Comparison of ENCODE assay signal across 9 mouse cellular contexts in the genomic region with DNA sequence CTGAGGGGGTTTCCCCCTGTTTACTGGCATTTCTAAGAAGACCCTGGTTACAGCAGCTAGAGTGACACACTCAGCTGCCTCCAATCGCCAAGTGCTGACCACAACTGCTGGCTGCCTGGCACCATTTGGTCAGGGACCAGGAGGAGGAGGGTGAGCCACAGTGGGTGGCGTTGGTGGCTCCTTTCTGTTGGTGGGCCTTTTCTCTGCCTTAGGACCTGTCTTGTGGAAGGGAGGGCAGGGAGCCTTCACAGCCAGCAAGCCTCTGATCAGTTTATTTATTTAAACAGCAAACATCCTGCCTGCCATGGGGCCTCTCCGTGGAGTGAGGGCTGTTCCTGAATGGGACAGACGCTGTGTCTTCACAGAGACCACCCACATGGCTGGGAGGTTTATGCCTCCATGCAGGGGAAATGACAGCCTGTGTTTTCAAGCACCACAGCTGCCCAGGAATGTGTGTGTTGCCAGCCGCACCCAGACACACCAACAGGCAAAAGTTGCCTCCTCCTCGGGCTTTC.
DNase-seq lines count a peak whose midpoint lies in the region; ATAC-seq lines count a peak whose summit lies in the region.
"Had no signal": no experiment of that assay in that cellular context is flagged by ENCODE, and none has a peak within 500 bp of the region (broad histone marks: within the 10 kb centered on the region; RNA-seq: fewer than 3 reads in every experiment).

No protein-coding gene starts in this region.

- ATAC-seq in heart, embryonic 11.5 days (replicated peaks; ENCODE audit: insufficient number of reproducible peaks, low FRiP score, low TSS enrichment) = no peak
- ATAC-seq in hindbrain, embryonic 13.5 days (ENCODE audit: low FRiP score) = peak; percentile 49; the same call in 1 of the 2 replicates
- no peak for ATAC-seq in midbrain, embryonic 14.5 days (ENCODE audit: low FRiP score, low TSS enrichment)

- WGBS in heart, embryonic 11.5 days (ENCODE audit: insufficient replicate concordance) = 5% methylated on average over 6 of the region's 6 CpGs
- WGBS in hindbrain, embryonic 13.5 days = 5% methylated on average over 6 of the region's 6 CpGs
- 6% methylated on average over 6 of the region's 6 CpGs for WGBS in midbrain, embryonic 14.5 days

- peaks cover 6% of the 10 kb centered on the region; the same call in 1 of the 2 replicates for H3K4me1 ChIP-seq in heart, embryonic 11.5 days (ENCODE audit: control insufficient read depth, insufficient read depth, low read length)
- H3K4me1 ChIP-seq in hindbrain, embryonic 13.5 days (replicated peaks) = peaks cover 11% of the 10 kb centered on the region
- H3K4me1 ChIP-seq in midbrain, embryonic 14.5 days (ENCODE audit: control insufficient read depth, insufficient read depth, low read length) = peaks cover 6% of the 10 kb centered on the region; the same call in 1 of the 2 replicates

- no peak for DNase-seq in heart, adult 18-20 months
- DNase-seq in Muller cell, postnatal 12 days (ENCODE audit: inconsistent ontology term) = peak; percentile 43
- DNase-seq in midbrain, embryonic 14.5 days = peak; percentile 40
- DNase-seq in right cerebral cortex, adult 2 months (ENCODE audit: low spot score in 2 of 2) = no peak
- DNase-seq in spleen, postnatal 10 days (ENCODE audit: low spot score in 2 of 2) = no peak
- DNase-seq in frontal cortex, adult 2 months (ENCODE audit: extremely low spot score in 1 of 2, low spot score in 1 of 2) = no peak

- no peaks in the 10 kb centered on the region for H3K36me3 ChIP-seq in heart, embryonic 11.5 days (ENCODE audit: control insufficient read depth, insufficient read depth, low read length)
- H3K36me3 ChIP-seq in hindbrain, embryonic 13.5 days = no peaks in the 10 kb centered on the region
- H3K36me3 ChIP-seq in midbrain, embryonic 14.5 days (ENCODE audit: control insufficient read depth, insufficient read depth, low read length) = no peaks in the 10 kb centered on the region

- no peaks in the 10 kb centered on the region for H3K9me3 ChIP-seq in heart, embryonic 11.5 days (replicated peaks; ENCODE audit: control insufficient read depth, low read length)
- H3K9me3 ChIP-seq in hindbrain, embryonic 13.5 days = no peaks in the 10 kb centered on the region
- no peaks in the 10 kb centered on the region for H3K9me3 ChIP-seq in midbrain, embryonic 14.5 days (ENCODE audit: control insufficient read depth, low read length)

- H3K9ac ChIP-seq in heart, embryonic 11.5 days (ENCODE audit: low read depth, low read length) = no peak overlapping the region; the same call in 1 of the 2 replicates
- peak overlapping the region; percentile 30; the same call in 1 of the 2 replicates for H3K9ac ChIP-seq in hindbrain, embryonic 13.5 days
- 0 out of 2 replicates have a peak overlapping the region, but pooled peaks have one; percentile 16 for H3K9ac ChIP-seq in midbrain, embryonic 14.5 days (replicated peaks; ENCODE audit: low read length)

- no peaks in the 10 kb centered on the region for H3K27me3 ChIP-seq in heart, embryonic 11.5 days (ENCODE audit: control insufficient read depth, insufficient read depth, low read length)
- peaks cover 20% of the 10 kb centered on the region for H3K27me3 ChIP-seq in hindbrain, embryonic 13.5 days
- H3K27me3 ChIP-seq in midbrain, embryonic 14.5 days (ENCODE audit: control insufficient read depth, insufficient read depth, low read length) = no peaks in the 10 kb centered on the region
- H3K27me3 ChIP-seq: CH12.LX had no signal

- no peak overlapping the region for H3K4me3 ChIP-seq in heart, embryonic 11.5 days (ENCODE audit: low read depth, low read length)
- H3K4me3 ChIP-seq in hindbrain, embryonic 13.5 days = no peak overlapping the region
- H3K4me3 ChIP-seq in midbrain, embryonic 14.5 days (replicated peaks; ENCODE audit: low read depth, low read length) = no peak overlapping the region

- H3K4me2 ChIP-seq in heart, embryonic 11.5 days = no peak overlapping the region; the same call in 1 of the 2 replicates
- no peak overlapping the region for H3K4me2 ChIP-seq in hindbrain, embryonic 13.5 days
- no peak overlapping the region for H3K4me2 ChIP-seq in midbrain, embryonic 14.5 days (ENCODE audit: low read length)

- H3K27ac ChIP-seq in heart, embryonic 11.5 days (ENCODE audit: low read depth, low read length) = peak overlapping the region; percentile 5; the same call in 1 of the 2 replicates
- peak overlapping the region; percentile 48; the same call in 1 of the 2 replicates for H3K27ac ChIP-seq in hindbrain, embryonic 13.5 days
- H3K27ac ChIP-seq in midbrain, embryonic 14.5 days (replicated peaks; ENCODE audit: low read depth, low read length) = no peak overlapping the region

Comparison
In these comparisons a context has a peak if more than half of its experiments do, and no peak if none do; other contexts are left out.
1. DNase-seq: peak in Muller cell, postnatal 12 days (single experiment) and midbrain, embryonic 14.5 days (single experiment); none in heart, adult 18-20 months (0 of 2), right cerebral cortex, adult 2 months (0 of 2), spleen, postnatal 10 days (0 of 2) and frontal cortex, adult 2 months (0 of 2).